Mouse (Mus musculus) olfactory bulb, adult 2 months (tissue): ENCODE results near the gene Pde4b. TPM values are rescaled to one million over a fixed set of nuclear protein-coding genes. Genes with fewer than 3 reads are reported as not detected.

Experiments
- H3K27ac ChIP-seq: fragments of 200-500 bp; 2 replicates; pipeline ENCODE4 v1.5.1; 2012; ENCODE audit warnings: low read depth, low read length; ENCODE audit not compliant: insufficient read depth
- H3K4me1 ChIP-seq: fragments of 200-500 bp; 2 replicates; pipeline ENCODE4 v1.6.1; 2012; ENCODE audit warnings: low read length; ENCODE audit not compliant: control insufficient read depth, insufficient read depth
- H3K4me3 ChIP-seq: fragments of 200-500 bp; 2 replicates; pipeline ENCODE4 v1.5.1; 2012; ENCODE audit warnings: mild to moderate bottlenecking, low read depth, low read length, moderate library complexity; ENCODE audit not compliant: insufficient read depth
- CTCF ChIP-seq: fragments of 200-500 bp; IDR thresholded peaks from 2 replicates; pipeline ENCODE4 v1.5.1; 2012; ENCODE audit warnings: low read depth, mild to moderate bottlenecking, low read length, moderate library complexity; ENCODE audit not compliant: insufficient read depth
- POLR2A ChIP-seq: fragments of 200-500 bp; IDR thresholded peaks from 2 replicates; pipeline ENCODE4 v1.6.1; 2012; ENCODE audit warnings: mild to moderate bottlenecking, low read depth, low read length, moderate library complexity; ENCODE audit not compliant: insufficient read depth
- WGBS: fragments of 180-500 bp; shearing (Covaris S2); methylation state at CpG from one replicate; pipeline ENCODE4 v1.1.7; 2018; 5-methylcytosine and 5-hydroxymethylcytosine counted together
- polyA plus RNA-seq: library from polyadenylated mRNA; stranded (reverse); fragments of >200 nt; gene quantifications from 2 replicates; pipeline ENCODE4 v1.2.4, GENCODE M21; 2012; ENCODE audit warnings: low replicate concordance; ENCODE audit not compliant: missing spikeins, insufficient read depth, insufficient read length

Pde4b gene
- polyA plus RNA-seq, 1 experiment: not detected

DNA sequence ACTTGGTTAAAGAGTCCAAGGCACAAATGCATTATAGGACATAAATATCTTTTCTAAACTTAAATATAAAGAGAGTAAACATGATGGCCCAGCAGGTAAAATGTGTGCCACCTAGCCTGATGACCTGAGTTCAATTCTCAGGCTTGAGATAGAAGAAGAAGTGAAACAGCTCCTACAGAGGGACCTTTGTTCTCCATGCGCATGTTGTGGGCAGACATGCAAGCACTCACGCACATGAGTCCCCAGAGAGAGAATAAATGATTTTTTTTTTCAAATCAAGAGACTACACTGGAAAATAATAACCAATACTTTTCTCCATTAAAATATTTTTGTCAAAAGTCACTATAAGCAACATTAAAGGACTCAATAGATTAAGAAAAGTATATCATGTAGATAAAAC, 533.8 kb downstream of the Pde4b start:
- 99% methylated on average over 2 of the region's 2 CpGs for WGBS
- Histone ChIP-seq H3K4me3 (no peak overlapping the region), H3K4me1 (peaks cover 4% of the 10 kb centered on the region), H3K27ac (no peak overlapping the region)
- TF ChIP-seq POLR2A (no peak), CTCF (no peak)

DNA sequence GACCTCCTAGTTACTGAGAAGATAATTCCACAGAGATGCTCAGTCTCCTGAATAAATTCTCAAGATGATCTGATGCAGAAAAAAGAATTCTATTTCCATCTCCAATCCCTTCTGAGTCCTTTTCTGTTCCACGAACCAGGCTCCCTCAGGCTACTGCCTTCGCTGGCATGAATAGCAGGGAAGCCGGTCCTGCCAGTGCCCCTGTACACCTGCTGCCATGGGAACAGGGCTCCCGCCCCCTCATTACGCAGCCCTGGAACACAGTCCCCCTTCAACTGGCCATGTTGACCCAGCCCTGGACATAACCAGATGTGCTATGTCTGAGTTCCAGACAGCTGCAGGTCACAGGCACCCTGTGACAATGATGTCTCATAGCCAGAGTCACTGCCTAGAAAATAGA, 535.6 kb downstream of the Pde4b start:
- no peak overlapping the region; the same call in 1 of the 2 replicates for H3K27ac ChIP-seq
- H3K4me3 ChIP-seq: no peak overlapping the region
- 54% methylated on average over 5 of the region's 5 CpGs for WGBS
- H3K4me1 ChIP-seq: peaks cover 4% of the 10 kb centered on the region
- TF ChIP-seq CTCF: no peak
- TF ChIP-seq POLR2A: no peak

DNA sequence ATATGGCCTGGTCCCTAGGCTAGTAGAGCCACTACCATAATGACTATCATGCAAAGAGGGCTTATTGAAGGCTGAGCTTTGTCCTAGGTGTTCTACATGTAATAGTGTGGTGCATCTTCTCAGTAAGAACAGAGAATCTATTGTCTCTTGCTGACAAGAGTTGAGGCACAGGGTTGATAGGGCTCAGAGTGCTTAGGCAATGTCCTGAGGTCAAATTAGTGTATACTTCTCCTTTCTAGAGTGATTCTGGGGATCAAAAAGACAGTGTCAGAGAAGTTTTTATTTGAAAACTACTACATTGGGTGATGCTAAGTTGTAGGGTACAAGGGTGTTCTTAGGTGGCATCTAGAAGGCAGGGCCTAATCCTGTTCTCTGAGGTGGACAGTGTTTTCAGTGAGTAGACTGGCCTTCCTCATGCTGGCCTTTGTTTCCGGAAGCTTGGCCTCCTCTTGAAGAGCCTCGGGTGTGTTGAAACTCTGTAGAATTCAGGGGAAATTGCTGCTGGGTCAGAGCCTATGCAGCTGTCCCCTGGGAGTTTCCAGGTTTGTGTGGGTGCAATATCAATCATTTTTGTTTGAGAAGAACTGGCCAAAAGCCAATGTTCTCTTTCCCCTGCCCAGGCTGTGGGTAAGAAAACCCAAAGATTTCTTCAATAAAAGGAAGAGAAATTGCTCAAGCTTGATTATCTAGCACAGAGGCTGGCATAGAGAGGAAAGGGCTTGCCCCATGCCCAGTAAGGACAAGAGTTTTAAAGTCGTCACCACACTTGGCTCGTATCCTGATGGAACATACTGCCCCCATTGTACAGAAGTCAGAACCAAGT, 536.7 kb downstream of the Pde4b start:
- Histone ChIP-seq H3K4me3 (no peak overlapping the region), H3K27ac (no peak overlapping the region), H3K4me1 (peaks cover 4% of the 10 kb centered on the region)
- WGBS: 70% methylated on average over 4 of the region's 4 CpGs
- TF ChIP-seq CTCF (no peak), POLR2A (no peak)

GRCm38 (mm10) chr4:102624937-102625336, 537.6 kb downstream of the Pde4b start:
- no peak overlapping the region for H3K4me3 ChIP-seq
- no peak overlapping the region for H3K27ac ChIP-seq
- no peak for TF ChIP-seq POLR2A
- WGBS: 80% methylated on average over 8 of the region's 8 CpGs
- H3K4me1 ChIP-seq: peaks cover 4% of the 10 kb centered on the region

- 94% methylated on average over 4 of the region's 4 CpGs for WGBS
- no peak overlapping the region for H3K4me3 ChIP-seq
- H3K4me1 ChIP-seq: peaks cover 4% of the 10 kb centered on the region
- H3K27ac ChIP-seq: no peak overlapping the region
- TF ChIP-seq POLR2A (no peak), CTCF (no peak)
These were observed 540.5 kb downstream of the Pde4b start for GRCm38 (mm10) chr4:102627799-102628198.

DNA sequence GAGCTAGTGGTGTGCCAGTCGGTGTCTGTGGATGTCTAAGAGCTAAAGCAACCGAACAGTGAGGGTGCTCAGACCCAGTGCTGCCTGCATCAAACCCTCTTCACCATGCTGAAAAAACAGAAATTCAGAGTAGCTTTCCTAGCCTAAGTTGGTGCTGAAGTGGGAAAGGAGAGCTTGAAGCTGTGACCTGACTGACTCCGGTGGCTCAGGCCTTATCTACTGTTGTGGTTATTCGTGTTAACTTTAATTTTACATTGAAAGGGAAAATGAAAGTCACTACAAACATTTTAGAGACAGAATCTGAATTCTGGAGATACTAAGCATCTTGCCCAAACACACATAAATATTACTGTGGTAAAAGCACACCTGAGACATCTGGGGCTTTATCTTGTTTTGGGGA, 542.3 kb downstream of the Pde4b start:
- 86% methylated on average over 4 of the region's 4 CpGs for WGBS
- no peak for TF ChIP-seq POLR2A
- TF ChIP-seq CTCF: no peak
- no peak overlapping the region for H3K27ac ChIP-seq
- H3K4me1 ChIP-seq: no peaks in the 10 kb centered on the region; the same call in 1 of the 2 replicates
- no peak overlapping the region for H3K4me3 ChIP-seq

DNA sequence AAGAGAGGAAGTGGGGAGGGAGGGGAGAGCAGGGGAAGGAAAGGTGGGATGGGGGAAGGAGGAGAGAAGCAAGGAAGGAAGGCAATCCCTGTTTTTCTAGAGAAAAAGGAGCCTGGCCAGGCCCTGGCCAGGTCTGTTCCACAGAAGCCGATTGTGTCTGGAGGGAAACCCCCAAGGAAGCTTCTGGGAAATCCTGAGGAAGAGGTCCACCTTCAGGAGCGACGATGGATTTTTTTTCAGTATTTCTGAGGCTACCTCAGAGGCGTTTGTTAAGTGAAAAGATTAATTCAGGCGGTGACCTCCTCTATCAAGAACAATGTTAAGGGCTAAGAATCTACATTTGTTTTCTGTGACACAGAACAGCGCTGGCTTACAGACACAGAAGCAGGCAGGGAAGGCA, 542.9 kb downstream of the Pde4b start:
- H3K27ac ChIP-seq: no peak overlapping the region
- H3K4me1 ChIP-seq: no peaks in the 10 kb centered on the region; the same call in 1 of the 2 replicates
- TF ChIP-seq CTCF (no peak), POLR2A (no peak)
- H3K4me3 ChIP-seq: no peak overlapping the region
- WGBS: 70% methylated on average over 6 of the region's 6 CpGs

DNA sequence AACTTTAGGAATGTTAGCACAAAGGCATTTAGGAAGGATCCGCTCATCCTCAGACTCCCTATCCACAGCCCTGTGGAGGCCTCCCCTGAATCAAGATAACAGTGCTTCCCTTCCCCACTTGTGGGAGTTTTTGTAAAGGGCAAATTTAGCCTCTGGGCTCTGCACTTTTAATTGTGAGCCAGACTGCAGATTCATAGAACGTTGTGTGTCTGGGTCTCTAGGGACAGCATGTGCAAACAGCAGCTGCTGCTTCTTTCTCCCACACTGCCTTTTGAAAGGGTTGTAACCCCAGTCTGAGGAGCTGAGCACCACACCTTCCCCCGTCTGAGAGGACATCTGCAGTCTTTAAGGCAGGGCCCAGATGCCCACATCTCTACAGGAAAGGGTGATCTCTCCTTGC, 544.3 kb downstream of the Pde4b start:
- H3K4me1 ChIP-seq: no peaks in the 10 kb centered on the region; the same call in 1 of the 2 replicates
- H3K4me3 ChIP-seq: no peak overlapping the region
- H3K27ac ChIP-seq: no peak overlapping the region
- no peak for TF ChIP-seq CTCF
- no peak for TF ChIP-seq POLR2A
- WGBS: 60% methylated on average over 3 of the region's 3 CpGs

GRCm38 (mm10) chr4:102633241-102633640, 545.9 kb downstream of the Pde4b start:
- 83% methylated on average over 5 of the region's 5 CpGs for WGBS
- H3K4me1 ChIP-seq: no peaks in the 10 kb centered on the region; the same call in 1 of the 2 replicates
- no peak overlapping the region for H3K4me3 ChIP-seq
- H3K27ac ChIP-seq: no peak overlapping the region
- TF ChIP-seq CTCF: no peak
- TF ChIP-seq POLR2A: no peak
